Mouse (Mus musculus): ENCODE data around the gene Dennd5b.
"Not testable (repeated sequence)": the region's sequence is repeated elsewhere in the genome, so short reads cannot be mapped to it uniquely, and the experiment has no call there.

Dennd5b gene

GRCm38 (mm10) chr6:148946881-148947405 lies 154.5 kb downstream of the Dennd5b start:
- no peak for DNase-seq (ENCODE audit: low spot score)

GRCm38 (mm10) chr6:148946409-148946742 lies 155.1 kb downstream of the Dennd5b start, which contains the start of gene Sinhcaf:
Gene Sinhcaf, minus strand, starts transcription at chr6:148946467.
- peak; percentile 90 for DNase-seq (ENCODE audit: low spot score)

GRCm38 (mm10) chr6:148945509-148946408 lies 155.7 kb downstream of the Dennd5b start:
- DNase-seq (ENCODE audit: low spot score), result peak; percentile 22

DNA sequence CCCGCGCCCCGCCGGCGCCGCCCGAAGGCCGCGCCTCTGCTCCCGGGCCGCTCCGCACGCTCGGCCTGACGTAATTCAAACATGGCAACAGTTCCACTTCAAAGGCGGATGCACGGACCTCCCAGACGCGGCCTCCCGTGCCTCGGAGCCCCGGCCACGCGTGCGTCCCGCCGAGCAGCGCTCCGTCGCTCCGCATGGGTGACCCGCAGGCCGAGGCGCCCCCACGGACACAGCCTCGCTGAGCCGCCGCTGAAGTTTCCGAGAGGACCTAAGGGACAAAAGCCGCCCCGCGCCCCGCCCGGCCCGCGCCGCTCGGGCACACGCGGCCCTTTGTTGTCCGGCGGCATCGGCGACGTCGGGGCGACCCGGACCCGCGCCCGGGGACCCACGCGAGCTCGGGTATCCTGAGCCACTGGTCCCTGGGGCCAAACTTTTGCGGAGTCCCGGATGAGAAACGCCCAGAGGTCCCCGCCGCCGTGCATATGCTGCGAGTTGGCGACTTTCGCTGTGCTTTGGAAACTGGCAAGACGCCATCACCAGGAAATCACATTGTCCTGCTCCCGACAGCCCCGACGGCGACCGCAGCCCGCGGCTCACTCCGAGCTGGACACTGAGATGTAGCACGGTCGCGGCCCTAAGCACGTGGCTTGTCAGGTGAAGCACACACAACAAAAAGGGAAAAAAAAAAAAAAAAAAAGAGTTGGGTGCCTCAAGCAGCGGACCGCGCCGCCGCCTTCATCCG lies 156.5 kb downstream of the Dennd5b start:
- DNase-seq (ENCODE audit: low spot score), result peak; percentile 55

DNA sequence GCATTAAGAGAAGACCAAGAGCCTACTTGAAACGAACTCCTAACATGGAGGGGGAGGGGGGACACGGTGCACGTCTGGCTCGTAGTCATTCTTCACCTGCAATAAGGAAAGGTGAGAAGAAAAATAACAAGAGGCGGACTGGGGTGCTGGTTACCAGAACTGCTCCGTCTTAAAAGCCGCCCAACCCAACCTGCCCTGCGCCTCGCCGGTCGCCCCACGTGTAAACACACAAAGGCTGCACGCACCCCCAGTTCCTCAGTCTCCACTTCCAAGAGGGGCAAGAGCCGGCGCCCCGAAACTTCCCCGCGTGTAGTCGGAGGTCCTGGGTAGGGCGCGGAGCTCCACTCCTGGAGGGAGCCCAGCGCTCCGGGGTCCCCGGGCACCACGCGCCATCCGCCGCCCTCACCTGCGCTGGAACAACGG lies 157.1 kb downstream of the Dennd5b start:
- DNase-seq (ENCODE audit: low spot score), result peak; percentile 13

- no peak for DNase-seq (ENCODE audit: low spot score)
Observed at GRCm38 (mm10) chr6:148943695-148944094, 157.8 kb downstream of the Dennd5b start.

GRCm38 (mm10) chr6:148942406-148942805 lies 159.1 kb downstream of the Dennd5b start:
- DNase-seq (ENCODE audit: low spot score), result no peak

- no peak for DNase-seq (ENCODE audit: low spot score)
Observed at GRCm38 (mm10) chr6:148941880-148942279, 159.6 kb downstream of the Dennd5b start.

GRCm38 (mm10) chr6:148940383-148940782 lies 161.1 kb downstream of the Dennd5b start:
- not testable (repeated sequence) for DNase-seq (ENCODE audit: low spot score)

All from ovary, postnatal 10 days (tissue).